Mouse (Mus musculus) lung, adult 2 months (tissue): ENCODE measurements around the gene Nap1l4. TPM values are rescaled to one million over a fixed set of nuclear protein-coding genes. Genes with fewer than 3 reads are reported as not detected.

Source experiments
- DNase-seq: peaks from one replicate; pipeline ENCODE4 v3.0.0; 2022
- H3K4me1 ChIP-seq: fragments of 200-500 bp; 2 replicates; pipeline ENCODE4 v1.6.1; 2011; ENCODE audit warnings: low read length; ENCODE audit not compliant: control insufficient read depth, insufficient read depth
- H3K4me3 ChIP-seq: fragments of 200-500 bp; replicated peaks from 2 replicates; pipeline ENCODE3; 2011; ENCODE audit warnings: low read depth, mild to moderate bottlenecking, control low read depth, low read length; ENCODE audit errors: extremely low read depth
- CTCF ChIP-seq: fragments of 200-500 bp; IDR thresholded peaks from 2 replicates; pipeline ENCODE4 v1.5.1; 2011; ENCODE audit warnings: mild to moderate bottlenecking, low read length, control low read depth; ENCODE audit not compliant: insufficient read depth
- POLR2A ChIP-seq: fragments of 200-500 bp; IDR thresholded peaks from 2 replicates; pipeline ENCODE4 v1.6.1; 2011; ENCODE audit warnings: low read depth, mild to moderate bottlenecking, control low read depth, low read length, borderline replicate concordance; ENCODE audit errors: extremely low read depth
- WGBS: fragments of 180-500 bp; shearing (Covaris S2); methylation state at CpG from one replicate; pipeline ENCODE4 v1.1.7; 2018; 5-methylcytosine and 5-hydroxymethylcytosine counted together
- polyA plus RNA-seq: library from polyadenylated mRNA; depleted of rRNA; stranded (reverse); fragments of >200 nt; gene quantifications from 2 replicates; pipeline ENCODE4 v1.2.3, GENCODE M21; 2012

The Nap1l4 gene
- polyA plus RNA-seq, 1 experiment = 57.7 TPM

GRCm38 (mm10) chr7:143533284-143533683 lies 15.6 kb downstream of the Nap1l4 start:
- TF ChIP-seq POLR2A = no peak
- no peak for TF ChIP-seq CTCF
- Histone ChIP-seq H3K4me3 (no peak overlapping the region), H3K4me1 (no peaks in the 10 kb centered on the region; the same call in 1 of the 2 replicates)
- DNase-seq = no peak
- 70% methylated on average over 2 of the region's 2 CpGs for WGBS

GRCm38 (mm10) chr7:143532410-143532809 lies 16.5 kb downstream of the Nap1l4 start:
- Histone ChIP-seq H3K4me3 (no peak overlapping the region), H3K4me1 (no peaks in the 10 kb centered on the region)
- WGBS = 86% methylated on average over 1 of the region's 1 CpGs
- TF ChIP-seq POLR2A (no peak), CTCF (no peak)
- DNase-seq = no peak

GRCm38 (mm10) chr7:143519333-143519732 lies 29.6 kb downstream of the Nap1l4 start:
- Histone ChIP-seq H3K4me3 (no peak overlapping the region), H3K4me1 (no peaks in the 10 kb centered on the region)
- TF ChIP-seq CTCF = no peak
- DNase-seq = no peak
- WGBS = 57% methylated on average over 4 of the region's 4 CpGs

- no peak for TF ChIP-seq POLR2A
- TF ChIP-seq CTCF = no peak
- Histone ChIP-seq H3K4me3 (no peak overlapping the region), H3K4me1 (no peaks in the 10 kb centered on the region)
- WGBS = 86% methylated on average over 4 of the region's 4 CpGs
- DNase-seq = no peak
Measured at GRCm38 (mm10) chr7:143514416-143514768, 34.5 kb downstream of the Nap1l4 start.

- H3K4me1 ChIP-seq = no peaks in the 10 kb centered on the region
- 63% methylated on average over 10 of the region's 10 CpGs for WGBS
- no peak for DNase-seq
- no peak overlapping the region for H3K4me3 ChIP-seq
- TF ChIP-seq CTCF (no peak), POLR2A (no peak)
Measured at GRCm38 (mm10) chr7:143513763-143514415, 35.0 kb downstream of the Nap1l4 start.

- TF ChIP-seq POLR2A (no peak), CTCF (no peak)
- no peak overlapping the region for H3K4me3 ChIP-seq
- H3K4me1 ChIP-seq = no peaks in the 10 kb centered on the region
- no peak for DNase-seq
Measured at GRCm38 (mm10) chr7:143511335-143511712, 37.6 kb downstream of the Nap1l4 start.

GRCm38 (mm10) chr7:143510593-143511334 lies 38.1 kb downstream of the Nap1l4 start:
- no peak for DNase-seq
- 80% methylated on average over 3 of the region's 3 CpGs for WGBS
- no peak for TF ChIP-seq CTCF
- TF ChIP-seq POLR2A = no peak
- Histone ChIP-seq H3K4me3 (no peak overlapping the region), H3K4me1 (no peaks in the 10 kb centered on the region)

GRCm38 (mm10) chr7:143509566-143509965 lies 39.3 kb downstream of the Nap1l4 start:
- TF ChIP-seq POLR2A (no peak), CTCF (no peak)
- Histone ChIP-seq H3K4me1 (no peaks in the 10 kb centered on the region), H3K4me3 (no peak overlapping the region)
- DNase-seq = no peak
- 78% methylated on average over 1 of the region's 1 CpGs for WGBS

GRCm38 (mm10) chr7:143506675-143507074 lies 42.2 kb downstream of the Nap1l4 start:
- H3K4me1 ChIP-seq = peaks cover 9% of the 10 kb centered on the region
- peak; percentile 50 for DNase-seq
- TF ChIP-seq POLR2A (no peak), CTCF (peak; percentile 47; the same call in 1 of the 2 replicates)
- WGBS = 31% methylated on average over 7 of the region's 7 CpGs
- no peak overlapping the region for H3K4me3 ChIP-seq

GRCm38 (mm10) chr7:143506271-143506670 lies 42.6 kb downstream of the Nap1l4 start:
- TF ChIP-seq CTCF (no peak), POLR2A (no peak)
- 62% methylated on average over 7 of the region's 7 CpGs for WGBS
- Histone ChIP-seq H3K4me3 (no peak overlapping the region), H3K4me1 (peaks cover 9% of the 10 kb centered on the region)
- no peak for DNase-seq
